Mouse (Mus musculus) liver, postnatal 0 days (tissue): ENCODE data around the gene Tnik.

ENCODE experiments used
- CTCF ChIP-seq: sonication (generic); IDR thresholded peaks from 2 replicates; pipeline ENCODE4 v1.5.1; 2016; ENCODE audit warnings: antibody characterized with exemption, low read depth
- EP300 ChIP-seq: IDR thresholded peaks from 2 replicates; pipeline ENCODE4 v1.6.1; 2016; ENCODE audit warnings: antibody characterized with exemption, low read depth, mild to moderate bottlenecking

DNA sequence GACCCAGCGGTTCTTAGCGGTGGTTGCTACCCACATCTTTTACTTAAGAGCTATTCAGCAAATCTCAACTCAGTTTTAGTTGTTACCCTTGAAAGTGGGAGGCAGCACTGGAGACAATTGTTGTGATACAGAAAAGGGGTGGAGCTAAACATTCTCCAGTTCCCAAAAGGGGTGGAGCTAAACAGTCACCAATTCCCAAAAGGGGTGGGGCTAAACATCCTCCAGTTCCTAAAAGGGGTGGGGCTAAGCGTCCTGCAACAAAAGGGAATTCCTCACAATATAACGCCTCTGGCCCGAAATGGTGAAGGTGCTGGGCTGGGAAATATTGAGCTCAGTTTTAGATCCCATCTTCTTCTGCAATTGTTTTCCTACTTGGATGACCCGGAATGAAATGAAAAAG lies 363.8 kb downstream of the Tnik start:
- no peak for TF ChIP-seq EP300
- TF ChIP-seq CTCF = no peak
